Mouse (Mus musculus) heart, adult 2 months (tissue): ENCODE measurements at regions not wholly inside any gene's neighbourhood (a gene's known extent, or its start where the extent isn't known, plus 50 kb on each side); places are given as distances from the start of the nearest gene placed in this dataset.

ENCODE experiments used
- CTCF ChIP-seq: fragments of 200-600 bp; IDR thresholded peaks from 2 replicates; pipeline ENCODE4 v1.8.1; 2022; ENCODE audit warnings: antibody characterized with exemption, mild to moderate bottlenecking, moderate library complexity
- EP300 ChIP-seq: fragments of 200-500 bp; IDR thresholded peaks from 2 replicates; pipeline ENCODE4 v1.6.1; 2011; ENCODE audit warnings: low read depth, low read length, control low read depth; ENCODE audit not compliant: insufficient read depth
- POLR2A ChIP-seq: fragments of 200-500 bp; IDR thresholded peaks from 2 replicates; pipeline ENCODE4 v1.6.1; 2011; ENCODE audit warnings: mild to moderate bottlenecking, low read depth, low read length, control low read depth; ENCODE audit not compliant: insufficient read depth

DNA sequence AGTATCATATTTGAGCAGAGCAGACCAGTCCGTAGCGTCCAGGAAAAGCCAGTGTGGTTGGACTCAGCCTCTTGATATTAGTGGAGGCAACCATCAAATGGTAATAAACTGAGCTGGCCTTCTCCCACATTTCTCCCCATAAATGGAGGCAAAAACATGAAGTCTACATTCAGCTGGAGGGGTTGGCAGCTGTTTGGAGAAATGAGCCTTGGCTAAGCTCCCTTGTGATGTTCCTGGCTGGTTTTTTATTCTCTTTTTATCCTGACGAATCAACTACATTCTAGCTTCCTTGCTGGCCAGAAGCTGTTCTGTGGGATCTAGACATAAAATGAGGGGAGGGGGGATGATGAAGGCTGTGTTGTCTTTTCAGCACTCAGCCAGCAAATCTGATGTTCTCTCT lies 57.6 kb upstream of the Plcl2 start:
- TF ChIP-seq CTCF (no peak), EP300 (no peak), POLR2A (no peak)
